Mouse (Mus musculus) cerebellum, adult 2 months (tissue): ENCODE data around the gene Odaph. TPM values are rescaled to one million over a fixed set of nuclear protein-coding genes. Genes with fewer than 3 reads are reported as not detected.
"Not testable (repeated sequence)": the region's sequence is repeated elsewhere in the genome, so short reads cannot be mapped to it uniquely, and the experiment has no call there.

Experiments
- DNase-seq, 2 experiments: peaks; one replicate each; pipeline ENCODE4 v3.0.0; 2021
- H3K27ac ChIP-seq: fragments of 200-500 bp; 2 replicates; pipeline ENCODE4 v1.5.1; 2012; ENCODE audit warnings: low read length, control low read depth, inconsistent platforms; ENCODE audit not compliant: insufficient read depth
- H3K27me3 ChIP-seq: fragments of 200-500 bp; 2 replicates; pipeline ENCODE4 v1.6.1; 2012; ENCODE audit warnings: inconsistent platforms, mild to moderate bottlenecking, low read length, moderate library complexity; ENCODE audit not compliant: control insufficient read depth, insufficient read depth
- H3K4me1 ChIP-seq: fragments of 200-500 bp; 2 replicates; pipeline ENCODE4 v1.6.1; 2011; ENCODE audit warnings: low read length; ENCODE audit not compliant: control insufficient read depth, insufficient read depth
- H3K4me3 ChIP-seq: fragments of 200-500 bp; replicated peaks from 2 replicates; pipeline ENCODE3; 2011; ENCODE audit warnings: mild to moderate bottlenecking, low read depth, low read length, control low read depth; ENCODE audit not compliant: insufficient read depth
- CTCF ChIP-seq: fragments of 200-500 bp; IDR thresholded peaks from 2 replicates; pipeline ENCODE4 v1.5.1; 2011; ENCODE audit warnings: low read depth, mild to moderate bottlenecking, control low read depth, low read length, moderate library complexity, borderline replicate concordance; ENCODE audit not compliant: insufficient read depth
- POLR2A ChIP-seq: fragments of 200-500 bp; IDR thresholded peaks from 2 replicates; pipeline ENCODE4 v1.6.1; 2011; ENCODE audit warnings: low read length, control low read depth, borderline replicate concordance; ENCODE audit not compliant: insufficient read depth
- WGBS: fragments of 180-500 bp; shearing (Covaris S2); methylation state at CpG from one replicate; pipeline ENCODE4 v1.1.7; 2018; 5-methylcytosine and 5-hydroxymethylcytosine counted together
- polyA plus RNA-seq: library from polyadenylated mRNA; depleted of rRNA; stranded (reverse); fragments of >200 nt; gene quantifications from 2 replicates; pipeline ENCODE4 v1.2.3, GENCODE M21; 2012; rRNA removed

The Odaph gene
- polyA plus RNA-seq, result 0.20 TPM in 1 of 2 replicates, not detected in the other

- DNase-seq, result no peak
These were observed at the start of gene Odaph for GRCm38 (mm10) chr5:91987236-91987635. Gene Odaph, plus strand, starts transcription at chr5:91987475.

GRCm38 (mm10) chr5:91945609-91946008 is 41.7 kb upstream of the Odaph start:
- H3K27ac ChIP-seq, H3K27me3 ChIP-seq, H3K4me1 ChIP-seq, DNase-seq, H3K4me3 ChIP-seq: not testable (repeated sequence)
- WGBS, result 68% methylated on average over 1 of the region's 1 CpGs

More at GRCm38 (mm10) chr5:91987236-91987635, at the start of gene Odaph:
- Histone ChIP-seq H3K4me1 (no peaks in the 10 kb centered on the region), H3K27ac (no peak within 1 kb of the TSS), H3K4me3 (no peak within 1 kb of the TSS), H3K27me3 (no peaks in the 10 kb centered on the region)
- TF ChIP-seq POLR2A, result no peak
- no peak for TF ChIP-seq CTCF
- WGBS, result 71% methylated on average over 4 of the region's 4 CpGs

DNA sequence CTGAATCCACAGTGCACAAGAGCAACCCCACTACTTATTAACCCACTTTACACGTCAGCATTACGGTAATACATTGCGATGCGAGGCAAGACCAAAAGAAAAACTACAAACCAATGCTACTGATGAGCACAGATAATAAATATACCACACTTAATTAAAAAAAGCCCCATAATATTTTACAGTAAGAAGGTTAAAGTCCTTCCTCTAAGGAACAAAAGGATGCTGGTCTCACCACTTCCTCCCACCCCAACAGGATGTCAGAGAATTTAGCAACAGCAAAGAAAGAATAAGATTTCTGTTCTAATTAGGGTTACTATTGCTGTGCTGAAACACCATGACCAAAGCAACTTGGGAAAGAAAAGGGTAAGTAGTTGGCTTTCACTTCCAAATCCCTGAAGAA is 40.3 kb upstream of the Odaph start:
- no peak for DNase-seq
- Histone ChIP-seq H3K4me3 (no peak overlapping the region), H3K27me3 (no peaks in the 10 kb centered on the region), H3K4me1 (no peaks in the 10 kb centered on the region), H3K27ac (no peak overlapping the region)
- 98% methylated on average over 4 of the region's 4 CpGs for WGBS
- TF ChIP-seq POLR2A, result no peak
- no peak for TF ChIP-seq CTCF

- Histone ChIP-seq H3K4me3 (no peak overlapping the region), H3K27ac (no peak overlapping the region), H3K27me3 (no peaks in the 10 kb centered on the region), H3K4me1 (no peaks in the 10 kb centered on the region)
- TF ChIP-seq CTCF, result no peak
- TF ChIP-seq POLR2A, result no peak
- DNase-seq, result no peak
- 72% methylated on average over 7 of the region's 7 CpGs for WGBS
These were observed 37.8 kb upstream of the Odaph start for GRCm38 (mm10) chr5:91949441-91949840.

- Histone ChIP-seq H3K4me3 (no peak overlapping the region), H3K4me1 (no peaks in the 10 kb centered on the region), H3K27me3 (no peaks in the 10 kb centered on the region), H3K27ac (no peak overlapping the region)
- DNase-seq, result no peak
- TF ChIP-seq CTCF (no peak), POLR2A (no peak)
These were observed 35.9 kb upstream of the Odaph start for GRCm38 (mm10) chr5:91951404-91951803.

DNA sequence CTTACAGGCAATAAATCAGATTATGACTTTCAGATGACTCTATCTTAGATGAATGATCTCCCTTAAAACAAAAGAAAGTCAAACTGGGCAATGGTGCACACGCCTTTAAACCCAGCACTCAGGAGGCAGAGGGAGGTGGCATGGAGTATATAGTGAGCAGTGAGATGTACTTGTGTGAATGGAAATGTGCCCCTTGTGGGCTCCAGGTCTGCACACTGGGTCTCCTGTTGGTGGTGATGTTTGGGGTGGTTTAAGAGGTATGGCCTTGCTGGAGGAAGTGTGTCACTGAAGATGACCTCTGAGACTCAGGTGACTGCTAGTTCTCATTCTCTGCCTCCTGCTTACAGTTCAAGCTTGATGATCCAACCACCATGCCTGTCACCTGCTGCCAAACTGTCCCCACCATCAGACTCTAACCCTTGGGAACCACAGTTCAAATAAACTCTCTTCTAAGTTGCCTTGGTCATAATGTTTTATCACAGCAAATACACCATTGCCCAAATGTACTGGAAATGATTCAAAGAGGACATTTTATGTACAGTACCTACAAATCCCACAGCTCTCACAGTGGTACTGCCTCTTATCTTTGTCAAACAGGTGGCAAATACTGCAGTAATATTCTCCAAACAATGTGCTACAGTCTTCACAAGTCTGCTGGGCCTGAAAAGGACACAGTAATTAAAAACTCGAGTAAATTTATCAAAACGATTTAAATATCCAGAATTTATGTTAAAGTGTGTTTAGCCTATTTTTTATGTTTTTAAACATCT is 30.1 kb upstream of the Odaph start:
- 96% methylated on average over 3 of the region's 3 CpGs for WGBS

GRCm38 (mm10) chr5:91959096-91959495 is 28.2 kb upstream of the Odaph start:
- Histone ChIP-seq H3K27ac (no peak overlapping the region), H3K4me3 (no peak overlapping the region), H3K27me3 (no peaks in the 10 kb centered on the region), H3K4me1 (no peaks in the 10 kb centered on the region; the same call in 1 of the 2 replicates)
- no peak for TF ChIP-seq CTCF
- TF ChIP-seq POLR2A, result no peak
- 71% methylated on average over 1 of the region's 1 CpGs for WGBS
- DNase-seq, result no peak

More for the DNA sequence above, 30.1 kb upstream of the Odaph start:
- Histone ChIP-seq H3K4me3 (no peak overlapping the region), H3K27me3 (no peaks in the 10 kb centered on the region), H3K27ac (no peak overlapping the region), H3K4me1 (no peaks in the 10 kb centered on the region; the same call in 1 of the 2 replicates)
- TF ChIP-seq POLR2A (no peak), CTCF (no peak)
- DNase-seq, result no peak

- H3K4me3 ChIP-seq, result no peak overlapping the region
- 90% methylated on average over 1 of the region's 1 CpGs for WGBS
- TF ChIP-seq CTCF, result no peak
These were observed 27.3 kb upstream of the Odaph start for GRCm38 (mm10) chr5:91959986-91960385.

More at GRCm38 (mm10) chr5:91959986-91960385, 27.3 kb upstream of the Odaph start:
- H3K27me3 ChIP-seq, result no peaks in the 10 kb centered on the region
- H3K4me1 ChIP-seq, result no peaks in the 10 kb centered on the region; the same call in 1 of the 2 replicates
- no peak overlapping the region for H3K27ac ChIP-seq
- no peak for DNase-seq
